Mouse (Mus musculus): ENCODE measurements around the gene Cdh22.

Cdh22 gene

DNA sequence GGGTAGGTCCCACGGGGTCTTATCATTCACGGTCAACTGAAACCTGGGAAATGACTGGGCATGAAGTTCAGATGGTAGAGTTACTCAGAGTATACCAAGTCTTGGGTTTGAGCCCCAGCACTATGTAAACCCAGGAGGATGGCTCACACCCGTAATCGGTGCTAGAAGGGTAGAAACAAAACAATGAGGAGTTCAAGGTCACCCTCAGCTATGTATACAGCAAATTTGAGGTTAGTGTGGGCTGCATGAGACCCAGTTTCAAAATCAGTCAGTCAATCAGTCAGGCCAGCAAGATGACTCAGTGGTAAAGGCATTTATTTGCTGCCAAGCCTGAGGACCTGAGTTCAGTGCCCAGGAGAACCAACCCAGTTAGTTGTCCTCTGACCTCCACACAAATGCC, 27.6 kb downstream of the Cdh22 start:
- DNase-seq (ENCODE audit: low spot score), result no peak

DNA sequence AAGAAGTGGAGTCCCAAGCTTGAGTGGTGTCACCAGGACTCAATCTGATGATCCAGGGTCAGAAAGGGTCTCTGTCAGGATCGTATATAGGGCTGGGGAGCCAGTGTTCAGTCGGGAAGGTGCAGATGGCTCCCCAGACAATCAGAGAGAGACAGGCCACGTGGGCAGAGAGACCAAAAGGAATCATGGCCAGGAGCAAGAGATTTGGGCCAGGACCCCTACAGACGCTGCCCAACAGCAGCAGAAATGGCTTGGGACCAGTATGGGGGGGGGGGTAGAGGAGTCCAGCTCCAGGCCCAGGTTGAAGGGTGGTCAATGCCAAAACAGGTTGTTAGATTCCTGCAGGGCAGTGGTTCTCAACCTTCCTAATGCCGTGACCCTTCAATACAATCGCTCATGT, 29.2 kb downstream of the Cdh22 start:
- no peak for DNase-seq (ENCODE audit: low spot score)

DNA sequence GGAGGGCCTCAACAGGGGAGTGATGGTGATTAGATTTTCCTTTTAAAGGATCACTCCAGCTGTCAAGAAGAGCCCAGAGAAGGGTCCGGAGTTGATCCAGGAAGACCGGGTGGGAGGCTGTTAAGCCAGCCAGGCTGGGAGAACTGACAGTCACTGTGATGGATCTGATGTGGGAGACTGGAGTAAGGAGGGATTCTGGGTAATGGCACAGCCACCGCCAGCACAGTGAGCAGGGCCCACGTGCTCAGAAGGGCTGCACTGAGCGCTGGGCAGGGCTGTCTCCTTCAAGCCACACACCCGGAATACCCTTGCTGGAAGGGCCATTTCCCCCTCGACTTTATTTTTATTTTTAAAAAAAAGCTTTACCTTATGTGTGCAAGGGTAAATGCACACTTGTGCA, 29.7 kb downstream of the Cdh22 start:
- DNase-seq (ENCODE audit: low spot score), result no peak

DNA sequence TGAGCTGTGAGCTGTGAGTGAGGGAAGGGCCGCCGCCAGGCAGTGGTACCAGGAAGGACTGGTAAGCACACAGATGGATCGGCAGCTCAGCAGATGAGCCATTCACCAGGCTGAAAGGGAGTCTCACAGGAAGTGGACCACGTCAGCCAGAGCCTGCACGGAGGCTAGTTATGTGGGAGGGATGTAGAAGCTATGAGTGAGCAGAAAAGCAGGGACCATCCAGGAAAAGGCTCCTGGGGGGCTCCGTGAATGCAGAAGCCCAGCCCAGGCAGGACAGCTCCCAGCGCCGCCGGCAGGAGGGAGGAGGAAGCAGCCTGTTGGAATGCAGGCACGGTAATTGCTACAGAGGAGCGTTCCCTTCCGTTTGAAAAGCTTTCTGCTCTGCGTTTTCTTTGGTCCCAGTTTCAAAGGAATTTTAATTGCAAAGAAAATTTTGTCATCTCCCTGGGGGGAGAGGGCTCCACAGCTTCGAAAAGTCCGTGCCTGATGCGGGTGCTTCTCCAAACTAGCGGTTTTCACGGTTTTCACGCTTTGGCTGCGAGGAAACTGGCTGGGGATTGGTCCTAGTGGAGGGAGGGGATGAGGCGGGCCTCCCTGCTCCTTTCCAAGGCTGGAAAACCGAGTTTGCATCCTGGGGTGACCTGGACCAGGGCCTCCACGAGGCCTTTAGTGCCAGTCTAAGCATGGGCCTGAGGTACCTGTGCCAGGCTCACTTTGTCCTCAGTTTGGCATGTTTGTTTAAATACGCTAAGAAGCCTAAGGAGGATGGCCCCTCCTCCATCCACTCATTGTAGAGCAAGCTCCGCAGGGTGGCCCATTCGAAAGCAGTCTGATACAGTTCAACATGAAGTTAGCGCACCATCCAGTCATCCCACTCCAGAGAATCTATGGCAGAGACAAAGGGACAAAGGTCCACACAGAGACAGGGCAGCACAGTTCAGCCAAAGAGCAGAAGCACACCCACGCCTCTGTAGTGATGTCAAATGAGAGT, 32.6 kb downstream of the Cdh22 start:
- DNase-seq (ENCODE audit: low spot score), result peak; percentile 27

DNA sequence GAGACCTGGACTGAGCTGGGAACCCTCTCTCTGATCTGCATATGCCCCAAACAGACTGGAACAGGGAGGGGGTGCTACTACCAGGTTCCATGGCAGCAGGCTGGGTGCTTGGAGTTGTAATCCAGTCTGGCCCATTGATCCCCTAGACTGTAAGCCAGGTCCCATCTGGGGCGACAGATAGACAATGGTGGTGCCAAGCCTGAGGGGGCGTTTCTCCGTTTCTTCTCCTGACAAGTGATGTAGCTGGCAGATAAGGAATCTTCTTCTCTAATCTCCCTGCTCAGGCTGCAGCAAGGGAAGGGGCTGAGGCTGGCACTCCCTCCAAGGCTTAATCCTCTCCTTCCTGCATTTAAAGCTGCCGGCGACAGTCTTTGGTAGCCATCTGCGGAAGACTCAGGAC, 37.1 kb downstream of the Cdh22 start:
- DNase-seq (ENCODE audit: low spot score), result no peak

DNA sequence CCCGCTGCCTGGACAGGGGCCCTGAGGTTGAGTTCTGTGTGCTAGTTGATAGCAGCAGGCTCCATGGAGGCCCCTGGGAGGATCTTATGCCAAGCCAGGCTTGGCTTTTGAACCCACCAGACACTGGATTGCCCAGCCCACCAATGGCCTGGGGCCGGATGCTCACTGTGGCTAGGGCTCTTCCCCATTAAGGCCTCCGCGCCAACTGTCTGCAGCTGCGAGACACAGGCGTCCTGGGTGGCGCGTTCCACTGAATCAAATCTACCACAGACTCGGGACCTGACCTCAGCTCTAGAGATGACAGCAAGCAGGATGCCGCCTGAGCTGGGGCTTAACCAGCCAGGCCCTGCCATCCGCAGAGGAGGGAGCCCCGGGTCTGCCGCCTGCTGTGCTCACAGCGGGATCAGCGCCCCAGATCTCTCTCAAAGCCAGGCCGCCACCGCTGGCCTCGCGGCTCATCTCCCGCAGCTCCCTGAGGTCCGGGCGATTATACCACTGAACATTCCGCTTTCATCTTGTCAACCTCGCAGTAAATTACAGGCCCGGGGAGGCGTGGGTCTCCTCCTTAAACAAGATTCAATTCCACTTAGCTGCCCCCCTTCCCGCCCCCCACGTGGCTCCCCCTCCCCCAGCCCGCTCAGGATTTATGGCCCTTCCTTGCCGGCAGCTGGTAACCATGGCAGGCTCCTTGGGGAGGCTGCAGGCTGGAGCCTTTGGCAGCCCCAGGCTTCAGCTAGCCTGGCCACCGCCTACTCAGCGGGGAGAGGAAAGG, 39.1 kb downstream of the Cdh22 start:
- DNase-seq (ENCODE audit: low spot score), result no peak

DNA sequence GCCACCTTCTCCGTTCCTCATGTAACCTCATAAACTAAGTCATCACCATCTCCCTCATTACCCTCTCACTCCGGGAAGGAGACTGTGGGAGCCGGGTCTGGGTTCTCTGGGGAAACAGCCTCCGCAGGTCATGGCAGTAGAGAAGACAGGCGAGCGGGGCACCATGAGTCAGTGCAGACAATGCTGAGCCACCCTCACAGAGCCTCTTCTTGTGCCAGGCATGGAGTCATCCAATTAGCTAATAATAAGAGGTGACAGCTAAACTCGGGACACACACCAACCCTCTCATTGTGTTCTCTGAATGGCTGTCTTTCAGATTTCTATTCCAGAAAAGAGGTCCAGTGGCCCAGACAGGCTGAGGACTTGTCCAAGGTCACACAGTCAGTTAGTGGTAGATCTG, 43.2 kb downstream of the Cdh22 start:
- no peak for DNase-seq (ENCODE audit: low spot score)

DNA sequence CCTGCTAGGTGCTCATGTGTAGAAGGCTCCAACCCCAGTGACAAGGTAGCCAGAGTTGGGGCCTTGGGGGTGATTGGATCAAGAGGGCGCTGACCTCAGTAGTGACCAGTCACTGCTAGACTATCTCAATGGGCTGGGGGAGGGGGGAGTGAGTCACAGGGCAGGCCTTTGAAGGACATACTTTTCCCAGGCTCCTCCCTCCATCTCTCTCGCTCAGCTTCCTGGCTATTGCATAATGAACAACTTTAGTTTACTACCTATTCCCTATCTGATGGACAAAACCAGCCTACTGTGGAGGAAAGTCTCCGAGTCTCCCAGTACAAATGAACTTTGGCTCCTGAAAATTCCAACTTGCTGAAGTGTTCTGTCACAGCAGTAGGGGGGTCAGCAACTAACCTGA, 45.1 kb downstream of the Cdh22 start:
- no peak for DNase-seq (ENCODE audit: low spot score)

DNA sequence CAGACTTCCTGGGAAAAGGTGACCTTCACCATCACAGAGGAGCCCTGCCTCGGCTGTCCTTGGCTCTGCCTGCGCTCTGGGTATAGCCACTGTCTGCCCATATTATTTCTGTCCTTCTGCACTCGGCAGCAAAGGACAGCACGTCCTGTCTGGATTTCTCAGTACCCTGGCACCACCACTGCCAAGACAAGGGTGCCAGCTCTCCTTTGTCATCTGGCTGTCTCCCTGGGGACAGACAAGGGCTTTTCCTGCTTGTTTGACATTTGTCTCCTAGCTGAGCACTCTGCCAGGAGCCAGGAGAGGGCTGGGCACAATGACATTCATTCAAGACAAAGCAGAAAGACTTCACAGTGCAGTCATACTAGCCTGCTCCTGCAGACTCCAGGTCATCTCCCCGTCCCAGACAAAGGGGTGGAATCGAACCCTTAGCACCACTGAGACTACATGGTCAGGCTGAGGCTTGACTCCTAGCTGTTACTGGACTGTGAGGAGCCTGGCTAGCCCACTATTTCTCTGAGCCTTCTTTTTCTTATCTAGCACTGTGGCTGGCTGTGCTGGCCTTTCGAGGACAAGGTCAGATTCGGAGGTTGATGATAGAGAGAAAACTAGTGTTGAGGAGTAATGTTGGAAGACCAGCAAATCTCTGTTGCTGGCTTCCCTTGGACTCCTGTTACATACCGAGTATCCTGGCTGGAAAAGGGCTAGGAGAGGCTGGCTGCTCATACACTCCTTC, 46.8 kb downstream of the Cdh22 start:
- DNase-seq (ENCODE audit: low spot score), result no peak

DNA sequence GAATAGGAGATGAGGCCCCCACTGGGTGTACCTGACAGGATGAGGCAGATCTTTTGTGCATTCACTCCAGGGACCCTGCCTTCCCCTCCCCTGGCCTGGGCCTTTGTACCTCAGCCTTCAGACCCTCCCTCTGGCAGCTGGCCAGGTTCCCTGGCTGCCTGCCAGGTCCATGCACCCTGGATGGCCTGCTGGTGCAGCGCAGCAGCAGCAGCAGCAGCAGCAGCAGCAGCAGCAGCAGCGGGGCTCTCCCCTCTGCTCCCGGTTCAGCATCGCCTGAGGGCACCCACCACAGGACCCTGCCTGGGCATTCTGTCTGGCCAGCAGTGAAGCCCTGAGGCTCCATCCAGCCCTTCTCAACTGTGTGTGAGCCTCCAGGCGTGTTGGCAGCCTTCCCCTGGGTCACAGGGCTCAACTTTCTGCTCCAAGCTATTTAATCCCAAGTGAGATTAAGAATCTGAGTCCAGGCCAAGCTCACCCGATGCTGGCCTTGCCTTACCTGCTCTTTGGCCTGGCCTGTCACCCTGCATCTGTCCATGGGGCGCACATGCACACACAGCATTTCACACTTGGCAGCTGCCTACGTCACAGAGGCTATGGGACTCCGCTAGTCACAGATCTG, 50.5 kb downstream of the Cdh22 start:
- no peak for DNase-seq (ENCODE audit: low spot score)

DNA sequence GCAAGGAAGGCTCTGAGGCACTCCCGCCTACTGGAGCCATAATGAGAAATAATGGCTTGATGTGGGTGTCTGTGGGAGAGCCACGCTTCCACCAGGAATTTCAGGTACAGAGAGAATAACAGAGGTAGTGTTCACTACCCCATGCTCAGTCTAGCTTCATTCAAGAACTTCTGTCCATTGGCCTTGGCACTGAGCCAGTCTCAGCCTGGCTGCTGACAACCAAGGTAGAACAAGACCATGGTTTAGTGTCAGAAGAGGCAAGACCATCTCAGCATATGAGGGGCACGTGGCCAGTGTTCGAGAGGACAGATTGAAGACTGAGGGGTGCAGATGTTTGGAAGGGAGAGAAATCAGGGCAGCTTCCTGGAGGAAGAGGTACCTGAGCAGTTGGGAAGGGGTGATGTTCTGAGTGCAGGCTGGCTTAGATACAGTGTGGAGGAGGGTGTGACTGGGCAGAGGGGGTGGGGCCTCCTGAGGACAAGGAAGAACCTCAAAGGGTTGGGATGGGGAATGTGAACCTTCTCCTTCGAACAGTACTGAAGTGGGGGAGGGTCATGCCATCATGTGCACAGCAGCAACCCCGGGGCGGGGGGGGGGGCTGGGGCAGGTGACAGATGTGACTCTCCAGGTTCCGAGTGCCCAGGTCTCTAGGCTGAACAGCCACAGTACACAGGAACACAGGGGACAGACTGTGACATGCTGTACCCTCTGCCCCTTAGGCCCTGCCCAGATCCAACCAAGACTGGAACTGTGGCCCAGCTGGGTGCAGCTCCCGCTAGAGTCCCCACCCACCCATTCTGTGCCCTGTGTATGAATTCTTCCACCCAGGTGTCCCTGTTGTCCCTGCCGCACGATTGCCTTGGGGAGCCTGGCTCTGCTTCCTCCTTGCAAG, 52.3 kb downstream of the Cdh22 start:
- DNase-seq (ENCODE audit: low spot score), result no peak

DNA sequence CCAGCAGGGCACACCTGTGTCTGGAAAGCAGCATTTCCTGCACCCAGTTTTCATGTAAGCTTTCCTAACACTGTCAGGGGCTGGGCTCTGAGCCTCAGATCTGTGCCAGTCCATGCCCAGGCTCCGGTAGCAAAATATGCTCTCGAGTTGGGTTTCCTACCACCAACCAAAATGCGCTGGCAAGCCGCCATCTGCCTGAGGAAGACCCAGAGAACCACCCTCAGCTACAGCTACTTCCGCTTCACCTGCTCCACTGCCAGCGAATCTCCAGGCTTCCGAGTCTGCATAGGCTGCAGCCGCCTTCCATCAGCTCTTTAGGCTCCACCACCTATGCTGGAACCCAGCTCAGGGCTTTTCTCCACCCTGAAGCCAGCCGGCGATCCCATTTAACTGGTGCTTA, 55.4 kb downstream of the Cdh22 start:
- no peak for DNase-seq (ENCODE audit: low spot score)

DNA sequence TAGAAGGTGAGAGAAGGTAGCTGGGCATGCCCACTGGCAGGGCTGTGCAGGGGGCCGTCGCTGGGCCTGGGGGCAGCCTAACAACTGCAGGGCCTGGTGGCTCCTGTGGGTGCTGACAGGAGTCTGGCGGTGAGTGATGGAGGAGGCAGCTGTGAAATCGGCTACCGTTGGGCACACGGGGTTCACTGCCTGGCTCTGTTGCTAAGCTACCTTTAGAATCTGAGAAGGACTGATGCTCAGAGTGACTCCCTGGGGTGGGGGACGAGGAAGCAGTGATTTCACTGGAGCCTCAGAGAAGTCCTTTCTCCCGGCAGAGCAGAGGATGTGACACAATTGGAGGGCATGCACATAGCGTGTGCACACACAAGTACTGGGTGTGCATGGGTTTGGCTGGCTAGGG, 57.7 kb downstream of the Cdh22 start:
- DNase-seq (ENCODE audit: low spot score), result no peak

DNA sequence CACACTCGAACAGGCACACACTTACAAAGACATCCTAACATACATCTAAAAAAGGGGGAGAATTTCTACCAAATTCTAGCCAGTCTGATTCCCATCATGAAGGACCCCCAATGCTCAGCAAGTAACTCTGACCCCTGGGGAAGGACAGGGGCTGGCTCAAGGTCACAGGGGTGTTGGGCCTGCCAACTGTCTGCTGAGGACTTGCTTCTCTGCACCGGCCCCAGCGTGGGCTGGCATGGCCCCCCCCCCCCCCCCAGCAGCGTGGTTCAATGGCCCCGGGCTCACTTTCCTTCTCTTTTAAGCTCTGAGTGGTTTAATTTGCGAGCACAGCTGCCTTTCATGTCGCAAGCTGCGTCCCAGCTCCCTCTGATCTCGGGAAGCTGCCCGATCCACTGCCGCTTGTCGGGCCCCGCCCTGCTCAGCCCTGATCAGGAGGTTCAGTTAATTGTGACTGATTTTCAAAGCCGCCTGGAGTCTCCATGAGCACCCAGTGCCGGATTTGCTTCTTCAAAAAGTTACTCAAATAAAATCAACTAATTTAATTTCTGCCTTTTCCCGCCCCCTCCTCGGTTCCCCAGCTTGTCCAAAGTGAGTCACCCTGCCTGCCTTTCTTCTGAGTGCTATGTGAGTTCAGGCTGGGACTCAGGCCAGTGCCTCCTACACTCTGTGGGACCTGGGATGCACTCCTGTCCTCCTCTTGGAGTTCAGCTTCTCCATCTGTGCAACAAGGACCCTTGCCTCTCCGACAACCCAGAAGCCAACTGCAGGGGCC, 67.8 kb downstream of the Cdh22 start:
- peak; percentile 21 for DNase-seq (ENCODE audit: low spot score)

DNA sequence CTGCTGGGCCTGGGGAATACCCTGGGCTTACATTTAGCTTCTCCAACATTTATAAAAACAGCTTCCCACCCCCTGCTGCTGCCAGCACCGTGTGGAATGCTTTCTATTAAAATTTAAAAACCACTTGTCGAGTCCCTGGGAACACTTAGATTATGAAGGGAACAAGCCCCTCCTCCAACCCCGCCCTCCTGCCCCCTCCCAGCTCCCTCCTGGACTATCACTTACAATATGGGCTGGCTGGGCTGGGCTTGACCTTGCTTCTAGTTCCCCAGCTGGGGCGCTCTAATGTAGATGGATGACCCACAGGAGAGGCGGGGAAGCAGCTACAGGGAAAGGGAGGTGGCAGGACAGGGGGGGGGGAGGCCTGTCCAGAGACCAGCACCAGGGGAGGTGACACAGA, 72.4 kb downstream of the Cdh22 start:
- DNase-seq (ENCODE audit: low spot score), result no peak

DNA sequence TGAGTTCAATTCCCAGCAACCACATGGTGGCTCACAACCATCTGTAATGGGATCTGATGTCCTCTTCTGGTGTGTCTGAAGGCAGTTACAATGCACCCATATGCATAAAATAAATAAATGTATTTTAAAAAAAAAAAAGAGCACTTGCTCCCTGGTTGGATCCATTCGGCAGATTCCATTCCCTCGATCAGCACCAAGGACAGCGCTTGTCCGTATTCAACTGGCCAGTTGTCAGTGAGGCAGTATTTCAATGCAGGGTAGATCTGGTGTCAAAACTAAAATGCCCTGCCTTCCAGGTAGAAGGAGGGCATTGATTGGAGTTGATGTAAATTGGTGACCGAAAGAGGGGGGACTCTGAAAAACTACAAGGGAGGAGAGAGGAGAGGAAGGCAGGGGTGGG, 74.2 kb downstream of the Cdh22 start:
- no peak for DNase-seq (ENCODE audit: low spot score)

DNA sequence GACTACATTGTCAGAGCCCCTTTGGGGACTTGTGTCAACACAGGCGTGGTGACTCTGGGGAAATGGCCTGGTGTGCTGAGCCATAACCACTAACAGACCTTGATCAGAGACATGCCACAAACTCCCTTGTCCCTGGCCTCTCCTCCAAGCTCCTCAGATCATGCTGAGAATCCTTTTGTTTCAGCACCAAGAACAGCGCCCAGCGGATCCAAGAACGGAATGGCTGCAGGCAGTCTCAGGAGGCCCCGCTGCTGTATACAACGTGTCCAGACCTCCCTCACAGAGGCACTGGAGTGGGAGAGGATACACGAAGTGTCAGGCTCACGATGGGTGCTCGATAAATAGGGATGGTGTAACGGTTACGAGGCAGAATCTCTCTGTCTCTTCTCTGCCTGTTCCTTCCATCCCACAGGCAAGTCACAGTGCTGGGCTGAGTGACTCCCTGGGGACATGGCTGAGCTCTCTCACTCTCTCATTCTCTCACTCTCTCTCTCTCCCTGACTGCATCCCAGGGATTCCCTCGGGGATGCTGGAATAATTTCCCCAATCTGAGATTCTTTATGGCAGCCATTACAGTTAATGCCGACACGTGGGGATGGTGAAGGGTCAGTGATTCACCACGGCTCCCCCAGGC, 75.5 kb downstream of the Cdh22 start:
- no peak for DNase-seq (ENCODE audit: low spot score)

DNA sequence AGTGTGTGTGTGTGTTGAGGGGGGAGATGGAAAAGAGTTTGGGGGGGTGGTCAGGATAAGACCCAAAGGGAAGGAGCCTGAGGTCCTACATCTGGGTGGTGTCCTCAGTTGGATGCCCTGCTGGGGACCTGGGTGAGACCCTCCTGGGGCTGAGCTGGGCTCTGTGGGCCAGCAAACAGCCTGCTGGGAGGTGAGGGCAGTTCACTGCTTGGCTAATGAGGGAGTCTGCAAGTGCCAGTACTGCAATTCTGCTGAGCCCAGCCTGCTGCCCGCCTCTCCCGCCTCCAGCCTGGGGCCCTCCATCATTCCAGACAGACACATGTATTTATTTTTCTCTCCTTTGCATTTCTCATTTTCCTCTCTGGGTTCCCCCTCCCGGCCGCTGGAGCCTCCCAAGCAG, 76.3 kb downstream of the Cdh22 start:
- no peak for DNase-seq (ENCODE audit: low spot score)

DNA sequence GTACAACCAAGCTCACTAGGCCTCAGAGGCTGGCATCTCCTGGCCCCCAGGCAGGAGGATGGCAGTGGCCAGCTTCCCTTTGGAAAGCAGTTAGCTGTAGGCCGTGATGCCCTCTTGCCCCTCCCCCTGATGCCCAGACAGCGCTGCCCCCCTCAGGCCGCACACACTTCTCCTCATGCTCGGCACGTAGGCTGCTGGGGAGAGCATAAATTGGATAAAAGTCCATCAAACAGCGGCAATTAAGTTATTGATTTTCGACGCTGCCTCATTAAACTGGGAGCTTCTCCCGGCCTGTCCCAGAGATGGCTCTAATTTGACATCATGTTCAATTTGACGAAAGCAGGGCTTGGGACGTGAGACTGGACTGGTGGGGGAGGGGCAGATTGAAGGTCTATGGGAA, 76.8 kb downstream of the Cdh22 start:
- no peak for DNase-seq (ENCODE audit: low spot score)

DNA sequence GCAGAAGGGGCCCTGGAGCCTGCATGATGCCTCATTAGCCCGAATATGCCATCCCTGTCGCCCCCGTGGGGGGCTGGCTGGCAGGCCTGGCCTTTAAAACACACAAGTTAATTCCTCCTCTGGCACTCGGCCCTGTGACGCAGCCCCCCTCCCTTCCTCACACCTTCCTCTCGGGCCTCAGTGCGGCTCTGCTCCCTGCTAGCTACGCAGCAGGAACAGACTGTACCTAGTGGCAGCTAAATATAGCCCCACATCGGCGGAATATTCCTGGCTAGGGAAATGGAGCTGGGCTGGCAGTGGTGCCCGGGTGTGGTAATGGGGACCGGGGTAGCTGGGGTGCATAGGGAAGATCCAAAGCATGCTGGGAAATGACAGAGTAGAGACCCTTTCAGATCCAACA, 81.6 kb downstream of the Cdh22 start:
- DNase-seq (ENCODE audit: low spot score), result peak; percentile 57
